Comparison of ENCODE assay signal across 10 mouse cellular contexts in genomic region chr3:52840160-52840953, GRCm38 (mm10).
DNase-seq lines count a peak whose midpoint lies in the region; ATAC-seq lines count a peak whose summit lies in the region.
"Had no signal": no experiment of that assay in that cellular context is flagged by ENCODE, and none has a peak within 500 bp of the region (broad histone marks: within the 10 kb centered on the region; RNA-seq: fewer than 3 reads in every experiment).

No protein-coding gene starts in this region.

- ATAC-seq in megakaryocyte, adult 5-6 weeks (ENCODE audit: poor library complexity, severe bottlenecking): peak; percentile 53; the same call in 1 of the 2 replicates
- ATAC-seq: Patski had no signal

- DNase-seq in lung, postnatal 36 days: peak; percentile 60
- no peak for DNase-seq in lung, adult 18-20 months
- DNase-seq in forelimb bud, embryonic 11.5 days (ENCODE audit: low read depth, low spot score): peak; percentile 54
- peak; percentile 47 for DNase-seq in thymus, postnatal 4 days
- no peak for DNase-seq in ovary, adult 18-20 months (ENCODE audit: low spot score)
- DNase-seq in ovary, postnatal 14 days (ENCODE audit: low spot score): no peak
- DNase-seq: cerebellum, postnatal 14 days; gastrocnemius, postnatal 10 days had no signal

Comparison
In these comparisons a context has a peak if more than half of its experiments do, and no peak if none do; other contexts are left out.
1. DNase-seq: peak in lung, postnatal 36 days (single experiment), forelimb bud, embryonic 11.5 days (single experiment) and thymus, postnatal 4 days (single experiment); none in lung, adult 18-20 months (0 of 2), ovary, adult 18-20 months (single experiment) and ovary, postnatal 14 days (single experiment).